Mouse (Mus musculus): ENCODE measurements around the gene Dnah5.
"Not testable (repeated sequence)": the region's sequence is repeated elsewhere in the genome, so short reads cannot be mapped to it uniquely, and the experiment has no call there.

Gene Dnah5

DNA sequence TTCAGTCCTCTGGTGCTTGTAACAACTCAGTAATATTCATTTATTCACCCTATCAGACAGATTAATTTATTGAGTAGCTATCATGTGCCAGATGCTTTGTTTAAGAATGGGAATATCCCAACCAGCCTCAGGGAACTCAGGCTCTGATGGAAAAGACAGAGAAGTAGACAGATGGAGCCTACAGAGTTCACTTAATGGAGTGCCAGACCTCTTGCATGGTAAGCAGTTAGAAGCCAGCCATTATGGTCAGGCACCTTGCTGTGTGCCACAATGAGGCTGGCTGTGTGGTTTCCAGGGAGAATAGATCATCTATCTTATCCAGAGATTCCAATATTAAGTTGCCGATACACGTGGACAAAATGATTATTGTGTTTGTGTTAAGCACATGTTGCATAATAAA is 104.3 kb downstream of the Dnah5 start:
- DNase-seq = no peak

DNA sequence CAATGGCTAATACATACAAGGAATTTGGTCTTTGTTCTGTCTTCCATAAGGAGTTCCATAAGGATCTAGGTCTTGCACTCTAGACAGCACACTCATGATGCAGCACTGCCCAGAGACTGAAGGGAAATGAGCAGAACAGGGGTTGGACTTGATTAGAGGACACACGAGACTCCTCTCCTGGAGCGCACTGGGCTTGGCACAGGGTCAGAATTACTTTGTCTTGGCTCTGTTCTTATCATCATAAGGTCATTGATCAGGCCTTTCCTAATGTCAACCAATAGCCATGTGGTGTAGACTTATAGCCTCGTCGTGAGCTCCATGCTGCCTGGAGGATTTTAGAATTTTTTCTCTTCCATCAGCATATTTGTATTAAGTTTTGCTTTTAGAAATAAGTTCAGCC is 107.0 kb downstream of the Dnah5 start:
- no peak for DNase-seq

DNA sequence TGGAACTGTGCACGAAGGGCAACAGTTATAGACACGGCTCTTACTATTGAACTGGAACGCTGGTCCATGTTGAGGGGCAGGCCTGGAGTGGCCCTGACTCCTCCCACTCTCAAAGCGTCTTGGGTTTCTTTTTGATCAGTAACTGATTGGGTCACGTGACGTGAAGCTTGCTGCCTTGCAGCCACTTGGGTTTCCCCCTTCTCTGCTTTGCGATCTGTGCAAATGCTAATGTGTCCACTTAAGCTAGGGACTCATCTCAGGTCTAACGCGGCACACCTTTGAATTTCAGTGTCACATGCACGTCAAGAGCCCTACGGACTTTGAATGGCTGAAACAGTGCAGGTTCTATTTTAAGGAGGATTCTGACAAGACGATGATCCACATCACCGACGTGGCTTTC is 109.9 kb downstream of the Dnah5 start:
- no peak for DNase-seq

DNA sequence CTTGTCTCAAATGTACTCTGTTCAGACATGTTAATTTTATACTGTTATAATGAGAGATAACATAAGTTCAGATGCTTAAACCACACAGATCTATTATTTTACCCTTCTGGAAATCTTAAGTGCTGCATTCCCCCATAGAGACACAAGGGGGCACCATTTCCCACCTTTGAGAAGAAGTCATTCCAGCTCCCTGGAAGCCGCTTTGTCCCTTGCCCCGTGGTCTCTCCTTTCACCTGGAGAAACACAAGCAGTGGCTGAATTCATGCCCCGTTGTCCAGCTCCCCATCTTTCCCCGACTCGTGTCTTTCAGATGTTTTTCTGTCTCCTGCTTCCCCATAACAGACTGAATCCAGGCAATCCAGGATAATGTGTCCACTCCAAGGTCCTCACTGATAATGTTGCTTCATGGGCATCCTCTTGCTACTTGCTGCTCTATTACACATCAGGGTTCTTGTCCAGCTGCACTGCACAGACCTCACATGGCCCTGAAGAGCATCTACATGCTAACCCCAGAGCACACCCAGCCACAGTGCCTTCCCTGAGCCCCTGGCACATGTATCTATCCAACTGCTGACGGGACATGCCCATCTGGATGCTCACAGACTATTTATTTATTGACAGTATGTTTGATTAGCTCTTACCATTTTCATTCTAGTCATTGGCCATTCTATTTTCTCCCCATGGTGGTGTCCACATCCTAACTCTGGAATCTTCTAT is 112.4 kb downstream of the Dnah5 start:
- DNase-seq = no peak

DNA sequence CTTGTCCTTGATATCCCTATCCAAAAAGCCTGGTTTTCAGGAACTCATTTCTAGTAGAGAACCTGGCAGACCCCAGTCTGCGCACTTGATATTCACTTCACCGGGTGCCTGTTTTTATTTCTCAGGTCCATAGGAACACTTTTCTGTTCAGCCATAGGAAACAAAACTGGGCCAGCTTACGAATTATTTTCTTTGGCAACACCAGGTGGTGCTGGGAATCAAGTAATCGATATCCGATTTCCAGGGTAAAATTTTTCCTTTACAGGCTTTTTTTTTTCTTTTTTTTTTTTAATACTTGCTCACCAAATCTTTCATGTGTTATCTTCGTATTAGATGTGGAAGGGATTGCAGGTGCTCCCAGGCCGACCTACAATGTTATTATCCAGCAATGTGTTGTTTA is 119.0 kb downstream of the Dnah5 start:
- DNase-seq = no peak

DNA sequence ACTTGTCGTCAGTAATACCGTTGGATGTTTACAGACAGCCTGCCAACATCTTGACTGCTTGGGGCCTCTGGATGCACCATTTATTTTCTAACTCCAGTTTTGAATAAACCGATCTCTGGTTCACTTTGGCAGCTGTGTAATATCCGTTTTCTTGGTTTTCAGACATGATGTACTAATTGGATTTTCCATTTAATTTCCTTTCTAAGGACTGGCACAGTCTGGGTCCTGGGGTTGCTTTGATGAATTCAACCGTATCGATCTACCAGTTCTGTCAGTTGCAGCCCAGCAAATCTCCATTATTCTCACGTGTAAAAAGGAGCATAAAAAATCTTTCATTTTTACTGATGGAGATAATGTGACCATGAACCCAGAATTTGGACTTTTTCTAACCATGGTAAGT is 123.4 kb downstream of the Dnah5 start:
- DNase-seq = no peak

DNA sequence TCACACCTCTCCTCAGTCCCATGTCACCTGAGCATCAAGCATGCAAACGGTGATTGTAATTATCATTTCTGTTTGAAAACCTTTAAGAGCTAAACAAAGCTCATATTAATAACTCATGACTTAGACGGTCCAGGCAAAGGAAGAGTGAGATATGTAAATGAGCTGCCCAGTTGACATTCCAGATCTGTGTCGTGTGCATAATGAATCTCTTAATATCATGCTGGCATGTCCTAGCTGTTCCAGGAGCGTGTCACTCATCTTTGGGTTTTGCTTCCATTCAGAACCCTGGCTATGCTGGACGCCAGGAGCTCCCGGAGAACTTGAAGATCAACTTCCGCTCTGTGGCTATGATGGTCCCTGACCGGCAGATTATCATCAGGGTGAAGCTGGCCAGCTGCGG is 123.9 kb downstream of the Dnah5 start:
- DNase-seq = no peak

DNA sequence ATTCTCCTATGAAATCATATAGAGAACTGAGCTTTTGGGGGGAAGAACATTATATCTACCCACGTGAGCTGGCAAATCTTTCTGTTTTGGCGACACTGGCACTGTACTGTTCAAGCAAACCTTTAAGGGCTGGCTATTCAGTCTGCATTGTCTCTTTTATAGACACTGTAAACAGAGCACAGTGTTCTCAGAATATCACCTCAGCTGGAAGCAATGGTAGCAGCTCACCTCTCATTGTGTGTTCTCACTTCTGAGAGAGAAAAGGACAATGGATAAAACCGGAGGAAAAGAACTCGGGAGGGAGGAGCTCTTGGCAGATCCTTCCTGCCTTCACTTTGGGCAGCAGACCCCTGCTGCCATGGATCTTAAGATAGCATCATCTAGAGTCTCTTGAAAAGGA is 137.6 kb downstream of the Dnah5 start:
- DNase-seq = no peak

DNA sequence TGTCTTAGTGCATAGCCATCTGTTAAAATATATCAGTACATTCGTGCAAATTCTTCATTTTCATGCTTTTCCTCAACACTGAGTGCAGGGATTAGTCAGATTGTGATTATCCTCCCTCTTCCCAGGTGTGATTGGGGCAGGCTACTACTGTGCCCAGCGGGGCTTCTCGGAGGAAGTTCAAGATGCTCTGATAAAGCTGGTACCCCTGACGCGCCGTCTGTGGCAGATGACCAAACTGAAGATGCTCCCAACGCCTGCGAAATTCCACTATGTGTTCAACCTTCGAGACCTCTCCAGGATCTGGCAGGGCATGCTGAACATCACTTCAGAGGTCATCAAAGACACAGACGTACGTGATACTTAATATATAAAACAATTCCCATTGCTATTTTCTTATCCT is 164.0 kb downstream of the Dnah5 start:
- no peak for DNase-seq

DNA sequence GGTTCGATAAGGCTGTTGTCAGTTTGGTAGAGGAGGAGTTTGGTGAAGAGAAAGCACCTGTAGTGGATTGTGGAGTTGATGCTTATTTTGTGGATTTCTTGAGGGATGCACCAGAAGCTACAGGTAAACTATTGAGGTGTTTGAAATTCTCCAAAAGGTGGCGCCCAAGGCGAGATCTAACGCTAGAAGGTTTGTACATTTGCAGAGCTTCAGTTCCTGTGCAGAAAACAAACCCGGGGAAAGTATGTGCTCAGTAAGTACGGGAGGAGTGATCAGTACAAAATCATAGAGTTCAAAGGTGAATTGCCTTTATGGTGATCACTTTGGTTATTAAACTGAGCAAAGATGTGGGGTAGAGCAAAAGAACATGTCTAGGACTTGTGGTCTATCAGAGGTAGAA is 166.9 kb downstream of the Dnah5 start:
- no peak for DNase-seq

DNA sequence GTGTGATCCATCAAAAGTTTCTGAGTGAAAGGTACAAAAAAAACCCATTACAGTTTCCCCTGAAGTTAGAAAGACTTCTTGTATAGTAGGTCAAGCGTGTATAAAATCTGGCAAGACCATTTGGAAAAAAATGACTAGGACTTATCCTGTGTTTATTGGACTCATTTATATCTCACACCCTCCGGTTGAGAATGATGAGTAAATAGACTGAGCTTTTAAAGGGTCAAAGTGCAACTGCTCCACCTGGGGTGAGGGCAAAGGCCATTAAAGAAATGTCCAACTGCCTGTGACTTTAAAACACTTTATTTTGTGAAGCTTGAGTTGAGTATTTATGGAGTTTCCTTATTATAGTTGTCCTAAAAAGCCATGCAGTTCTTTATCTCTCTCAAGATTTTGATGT is 168.0 kb downstream of the Dnah5 start:
- no peak for DNase-seq

DNA sequence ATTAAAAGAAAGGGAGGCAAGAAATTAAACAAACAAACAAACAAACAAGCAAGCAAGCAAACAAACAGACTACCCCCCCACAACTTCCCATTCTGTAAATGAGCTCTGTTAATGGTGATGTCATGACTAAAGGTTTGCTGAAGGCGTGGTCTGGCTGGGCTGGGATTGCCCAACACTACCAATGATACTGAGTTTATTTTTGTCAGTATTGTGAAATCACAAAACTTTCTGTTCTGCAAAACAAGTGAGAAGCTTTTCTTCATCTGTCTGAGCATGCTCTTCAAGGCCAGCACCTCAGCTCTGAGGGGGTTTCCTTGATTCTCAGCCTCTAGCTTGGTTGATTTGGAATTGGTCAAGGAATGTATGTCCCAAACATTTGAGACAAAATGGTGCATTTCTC is 170.8 kb downstream of the Dnah5 start:
- no peak for DNase-seq

DNA sequence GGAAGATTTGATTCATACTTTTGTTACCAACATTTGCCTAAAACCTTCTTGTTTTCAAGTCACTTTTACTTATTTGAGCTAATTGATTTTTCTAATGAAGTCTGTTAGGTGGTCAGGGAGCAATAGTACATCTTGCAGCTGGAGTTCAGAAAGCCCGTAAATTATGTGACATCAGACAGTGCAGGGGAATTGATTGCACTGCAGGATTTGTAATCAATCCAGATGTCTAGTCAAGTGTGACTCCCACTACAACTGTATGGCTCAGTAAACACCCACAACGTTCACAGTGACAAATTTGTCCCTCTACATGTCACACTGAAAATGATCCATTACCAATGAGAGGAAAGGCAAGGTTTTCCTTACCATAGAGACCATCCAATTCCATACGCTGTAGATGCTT is 177.4 kb downstream of the Dnah5 start:
- DNase-seq = no peak

DNA sequence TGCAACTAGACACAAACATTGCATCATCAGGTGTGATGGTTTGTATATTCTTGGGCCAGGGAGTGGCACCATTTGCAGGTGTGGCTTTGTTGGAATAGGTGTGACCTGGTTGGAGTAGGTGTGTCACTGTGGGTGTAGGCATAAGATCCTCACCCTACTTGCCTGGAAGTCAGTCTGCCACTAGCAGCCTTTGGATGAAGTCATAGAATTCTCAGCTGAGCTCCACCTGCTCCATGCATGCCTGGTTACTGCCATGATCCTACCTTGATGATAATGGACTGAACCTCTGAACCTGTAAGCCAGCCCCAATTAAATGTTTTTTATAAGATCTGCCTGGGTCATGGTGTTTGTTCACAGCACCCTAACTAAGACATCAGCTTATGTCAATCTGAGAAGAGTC is 190.2 kb downstream of the Dnah5 start:
- not testable (repeated sequence) for DNase-seq

DNA sequence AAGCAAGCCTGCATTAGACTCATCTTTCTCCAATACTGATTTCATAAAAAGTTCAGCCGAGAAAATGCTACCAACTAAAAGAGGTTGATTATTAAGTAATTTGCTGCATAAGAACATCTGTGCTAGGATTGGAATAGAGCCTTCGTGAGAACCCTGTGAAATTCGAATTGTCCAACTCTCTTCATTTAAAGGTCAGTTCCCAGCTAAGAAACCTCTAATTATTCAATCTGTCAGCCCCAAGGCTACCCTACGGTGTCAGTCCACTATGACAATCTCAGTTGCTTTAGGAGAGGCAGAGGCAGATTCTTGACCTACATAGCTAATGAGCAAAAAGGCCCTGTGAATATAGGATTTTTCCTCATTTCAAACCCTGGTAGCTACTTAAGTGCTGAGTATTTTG is 191.9 kb downstream of the Dnah5 start:
- no peak for DNase-seq

DNA sequence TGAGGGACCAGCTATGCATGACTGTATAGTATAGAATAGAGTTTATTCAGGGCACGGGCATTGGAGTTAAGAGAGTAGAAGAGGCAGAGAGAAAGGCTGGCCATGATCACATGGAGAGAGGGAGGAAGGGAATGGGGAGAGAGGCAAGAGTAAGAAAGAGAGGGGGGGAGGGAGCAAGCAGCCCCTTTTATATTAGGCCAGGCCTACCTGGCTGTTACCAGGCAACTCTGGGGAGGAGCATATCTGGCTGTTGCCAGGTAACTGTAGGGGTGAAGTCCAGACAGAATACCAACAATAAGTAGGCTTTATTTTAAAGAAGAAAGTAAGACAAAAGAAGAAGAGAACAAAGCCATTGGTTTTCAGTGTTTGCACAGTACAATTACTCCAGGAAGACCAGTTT is 194.9 kb downstream of the Dnah5 start:
- DNase-seq = no peak

DNA sequence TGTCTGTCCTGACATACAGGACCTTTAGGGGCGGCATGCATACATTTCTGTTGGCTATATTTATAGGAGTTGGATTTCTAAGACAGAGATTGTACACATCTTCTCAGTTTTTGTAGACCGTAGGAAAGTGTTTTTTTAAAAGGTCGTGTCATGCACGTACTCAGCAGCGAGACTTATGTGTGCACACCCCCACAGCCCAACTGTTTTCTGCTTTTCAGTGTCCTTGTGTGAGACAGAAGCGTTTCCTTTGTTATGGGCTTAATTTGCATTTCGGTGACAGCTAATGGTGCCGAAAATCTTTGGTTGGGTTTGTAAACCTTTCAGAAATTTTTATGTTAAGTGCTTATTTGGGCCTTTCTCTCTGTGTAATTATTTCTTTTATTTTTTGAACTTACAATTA is 195.7 kb downstream of the Dnah5 start:
- DNase-seq = no peak

DNA sequence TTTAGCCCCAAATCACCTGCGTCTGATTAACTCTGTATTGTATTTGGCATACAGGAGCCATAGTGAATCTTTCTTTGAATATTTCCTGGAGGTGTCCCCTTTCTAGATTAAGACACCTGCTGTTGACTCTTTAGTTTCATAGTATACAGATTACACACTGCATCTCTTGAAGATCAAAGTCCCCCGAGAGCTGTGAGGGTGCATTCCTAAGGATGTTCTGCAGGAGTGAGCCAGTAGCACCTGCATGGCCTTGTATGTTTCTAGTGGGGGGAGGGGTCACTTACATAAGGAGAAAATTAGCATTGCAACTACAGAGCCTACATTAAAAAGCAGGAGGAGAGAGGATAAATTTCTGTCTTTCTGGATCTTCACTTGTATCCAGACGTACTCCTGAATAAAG is 201.1 kb downstream of the Dnah5 start:
- DNase-seq = no peak

DNA sequence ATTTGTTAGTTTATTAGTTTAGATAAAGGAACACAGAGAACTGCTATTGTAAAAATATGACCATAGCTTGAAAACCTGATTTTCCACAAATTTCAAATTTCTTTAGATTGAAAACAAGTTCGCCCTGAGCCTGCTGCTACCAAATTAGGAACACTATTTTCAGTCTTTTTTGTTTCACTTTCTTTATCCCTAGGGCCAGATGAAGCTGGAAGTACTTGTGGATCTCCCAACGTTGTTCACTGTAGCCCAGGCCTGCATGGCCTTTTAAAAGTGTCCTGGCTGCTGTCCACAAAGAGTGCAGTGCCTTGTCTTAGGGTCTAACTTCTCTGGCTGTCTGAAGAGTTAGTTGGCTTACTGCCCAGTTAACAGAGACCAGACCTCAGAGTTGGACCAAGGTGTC is 201.6 kb downstream of the Dnah5 start:
- no peak for DNase-seq

DNA sequence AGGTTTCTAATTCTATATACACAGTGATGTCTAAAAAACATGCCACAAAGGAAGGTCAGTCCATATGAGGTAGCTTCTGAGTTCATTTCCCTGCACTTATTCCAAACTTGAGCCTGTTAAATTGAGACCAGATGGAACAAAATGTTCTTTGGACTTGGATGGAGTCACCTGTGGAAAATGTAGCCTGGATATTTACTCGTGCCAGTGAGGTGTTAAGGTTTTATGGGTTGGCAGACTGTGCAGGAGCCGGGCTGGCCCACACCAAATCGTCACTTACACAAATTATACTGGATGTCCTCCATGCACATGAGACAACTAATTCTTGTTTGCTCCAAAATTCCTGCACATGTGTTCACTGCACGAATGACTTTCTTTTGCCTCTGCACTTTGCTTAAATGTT is 236.2 kb downstream of the Dnah5 start:
- DNase-seq = no peak

DNA sequence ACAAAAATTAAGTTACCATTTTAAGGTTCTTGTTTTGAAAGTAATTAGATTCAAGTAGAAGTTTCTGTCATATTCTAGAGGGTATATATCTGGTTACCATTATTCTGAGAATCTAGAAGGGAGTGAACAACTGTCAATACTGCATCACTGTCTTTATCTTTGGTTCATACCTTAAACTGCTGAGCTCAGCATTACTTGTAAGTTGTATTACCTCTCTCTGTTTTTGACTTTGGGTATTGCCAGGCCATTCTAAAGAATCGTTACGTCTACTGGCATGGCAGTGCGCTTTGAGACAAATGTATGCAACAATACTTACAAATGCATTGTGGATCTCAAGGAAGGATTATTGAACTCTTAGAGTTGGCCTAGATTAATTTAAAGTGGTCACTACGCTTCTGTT is 240.9 kb downstream of the Dnah5 start:
- no peak for DNase-seq

DNA sequence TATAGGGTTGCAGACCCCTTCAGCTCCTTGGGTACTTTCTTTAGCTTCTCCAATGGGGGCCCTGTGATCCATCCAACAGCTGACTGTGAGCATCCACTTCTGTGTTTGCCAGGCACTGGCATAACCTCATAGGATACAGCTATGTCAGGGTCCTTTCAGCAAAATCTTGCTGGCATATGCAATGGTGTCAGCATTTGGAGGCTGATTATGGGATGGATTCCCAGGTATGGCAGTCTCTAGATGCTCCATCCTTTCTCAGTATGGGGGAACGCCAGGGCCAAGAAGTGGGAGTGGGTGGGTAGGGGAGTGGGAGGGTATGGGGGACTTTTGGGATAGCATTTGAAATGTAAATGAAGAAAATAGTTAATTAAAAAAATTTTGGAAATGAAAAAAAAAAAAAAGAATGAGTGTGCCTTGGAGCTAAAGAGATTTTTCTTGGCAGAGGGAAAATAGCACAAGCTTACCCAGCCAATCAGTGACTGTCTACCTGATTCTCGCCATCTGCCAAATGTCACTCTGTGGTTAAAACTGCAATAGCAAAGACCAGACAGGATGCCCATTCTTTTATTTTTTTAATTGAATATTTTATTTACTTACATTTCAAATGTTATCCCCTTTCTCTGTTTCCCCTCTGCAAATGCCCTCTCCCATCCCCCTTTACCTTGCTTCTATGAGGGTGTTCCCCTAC is 257.7 kb downstream of the Dnah5 start:
- DNase-seq = not testable (repeated sequence)

DNA sequence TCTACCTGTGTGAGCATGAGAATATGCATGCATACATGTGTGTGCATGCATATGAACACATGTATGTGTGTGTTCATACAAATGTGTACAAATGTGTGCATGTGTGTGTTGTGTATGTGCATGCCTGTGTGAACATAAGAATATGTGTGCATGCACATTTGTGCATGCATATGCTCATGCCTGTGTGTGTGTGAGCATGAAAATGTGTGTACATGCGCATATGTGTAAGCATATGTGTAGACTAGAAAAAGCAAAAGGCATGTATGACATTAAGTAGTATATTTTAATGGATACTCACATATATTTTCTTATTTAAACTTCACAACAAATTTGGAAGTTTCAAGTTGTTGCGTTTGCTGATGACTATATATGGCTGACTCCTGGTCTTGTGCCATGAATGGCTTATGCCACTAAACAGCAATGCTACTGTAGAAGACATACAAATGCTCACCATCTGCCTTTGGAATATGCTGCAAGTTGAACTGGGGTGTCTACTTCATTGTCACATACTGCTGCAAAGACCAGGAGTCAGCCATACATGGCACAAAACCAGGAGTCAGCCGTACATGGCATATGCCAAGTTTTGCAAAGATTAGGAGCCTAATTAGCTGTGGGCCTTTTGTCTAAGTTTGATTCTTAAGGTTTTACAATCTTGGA is 263.2 kb downstream of the Dnah5 start:
- DNase-seq = no peak

DNA sequence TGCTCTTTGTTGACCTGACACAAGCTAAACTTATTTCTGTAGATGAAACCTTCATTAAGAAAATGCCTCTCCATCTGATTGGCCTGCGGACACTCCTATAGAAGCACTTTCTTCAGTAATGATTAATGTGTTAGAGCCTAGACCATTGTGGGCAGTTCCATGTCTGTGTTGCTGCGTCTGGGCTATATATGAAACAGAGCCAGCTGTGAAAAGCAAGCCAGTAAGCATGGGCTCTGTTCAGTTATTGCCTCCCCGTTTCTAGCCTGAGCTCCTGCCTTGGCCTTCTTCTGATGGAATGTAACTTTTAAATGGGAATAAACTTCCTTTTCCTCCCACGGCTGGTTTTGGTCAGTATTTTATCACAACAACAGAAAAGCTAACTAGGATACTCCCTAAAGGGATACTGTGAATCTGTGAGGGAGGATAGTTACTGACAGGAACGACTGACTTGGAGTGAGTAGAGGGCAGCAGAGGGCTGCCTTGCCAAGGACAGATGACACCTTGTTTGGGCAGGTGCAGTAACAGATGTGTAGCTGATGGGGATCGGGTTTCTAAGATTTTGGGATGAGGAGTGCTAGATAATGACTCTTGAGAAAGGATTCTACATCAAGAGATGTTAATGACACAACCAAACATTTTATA is 270.3 kb downstream of the Dnah5 start:
- no peak for DNase-seq

All from thymus, postnatal 36 days (tissue).